In the genomic region with DNA sequence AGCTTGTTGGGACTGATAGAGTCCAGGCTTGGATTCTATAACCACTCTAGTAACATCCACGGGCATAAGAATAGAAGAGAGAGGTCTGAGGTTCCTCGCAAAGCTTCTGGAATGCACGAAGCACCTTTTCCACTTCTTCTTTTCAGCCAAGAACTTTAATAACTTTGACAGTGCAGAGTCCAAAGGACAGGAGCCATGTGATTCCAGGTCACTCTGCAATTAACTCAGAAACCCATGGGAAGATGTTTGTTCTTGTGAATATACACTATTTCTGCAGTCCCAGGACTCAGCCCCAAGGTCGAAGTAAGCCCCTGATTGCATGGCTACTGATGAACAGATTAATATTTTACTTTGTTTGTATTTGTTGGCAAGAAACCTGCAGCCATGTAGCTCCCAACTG, we compare ENCODE assay signal across 22 mouse cellular contexts.
DNase-seq lines count a peak whose midpoint lies in the region; ATAC-seq and TF ChIP-seq lines count a peak whose summit lies in the region.
"Had no signal": no experiment of that assay in that cellular context is flagged by ENCODE, and none has a peak within 500 bp of the region (broad histone marks: within the 10 kb centered on the region; RNA-seq: fewer than 3 reads in every experiment).

No protein-coding gene starts in this region.

- DNase-seq in heart, adult 11 months, result peak; percentile 17
- DNase-seq in heart, embryonic 10.5 days (ENCODE audit: low spot score), result no peak
- DNase-seq in kidney, adult 8-10 months, result peak; percentile 79 to 88
- DNase-seq in kidney, postnatal 4 days, result no peak
- peak; percentile 26 for DNase-seq in kidney, postnatal 10 days
- no peak for DNase-seq in forebrain, embryonic 14.5 days (ENCODE audit: low spot score)
- DNase-seq in lung, postnatal 0 days (ENCODE audit: low spot score), result no peak
- DNase-seq: adrenal gland, adult 8-10 months; adrenal gland, postnatal 36 days; B cell, adult 2 months; cerebellum, adult 2 months; cerebellum, postnatal 10 days; gastrocnemius, adult 2 months; gastrocnemius, postnatal 36 days; heart, adult 18-20 months; heart, postnatal 14 days had no signal

- no peaks in the 10 kb centered on the region for H3K36me3 ChIP-seq in heart, embryonic 10.5 days
- no peaks in the 10 kb centered on the region for H3K36me3 ChIP-seq in forebrain, embryonic 14.5 days (ENCODE audit: control insufficient read depth, insufficient read depth, low read length)
- H3K36me3 ChIP-seq in lung, postnatal 0 days (ENCODE audit: insufficient read depth, low read length), result no peaks in the 10 kb centered on the region
- H3K36me3 ChIP-seq: embryonic facial prominence, embryonic 10.5 days; G1E; heart, embryonic 15.5 days had no signal

- TF ChIP-seq EP300 in lung, postnatal 0 days (IDR thresholded peaks at IDR 0.05), result no peak

- TF ChIP-seq CTCF in lung, postnatal 0 days (IDR thresholded peaks at IDR 0.05), result no peak

- no peak overlapping the region for H3K4me2 ChIP-seq in forebrain, embryonic 14.5 days (ENCODE audit: low read length)
- no peak overlapping the region for H3K4me2 ChIP-seq in lung, postnatal 0 days (replicated peaks; ENCODE audit: low read depth, low read length)
- H3K4me2 ChIP-seq: forebrain, embryonic 13.5 days; heart, embryonic 11.5 days; heart, embryonic 15.5 days had no signal

- no peaks in the 10 kb centered on the region for H3K9me3 ChIP-seq in heart, embryonic 10.5 days
- H3K9me3 ChIP-seq in forebrain, embryonic 14.5 days (replicated peaks; ENCODE audit: control insufficient read depth, low read length), result no peaks in the 10 kb centered on the region
- no peaks in the 10 kb centered on the region for H3K9me3 ChIP-seq in lung, postnatal 0 days (ENCODE audit: low read length)
- H3K9me3 ChIP-seq: embryonic facial prominence, embryonic 10.5 days; forebrain, embryonic 13.5 days; heart, embryonic 15.5 days had no signal

- WGBS in heart, embryonic 10.5 days, result 69% methylated on average over 4 of the region's 4 CpGs
- WGBS in forebrain, embryonic 14.5 days, result 89% methylated on average over 4 of the region's 4 CpGs
- WGBS in lung, postnatal 0 days, result 79% methylated on average over 4 of the region's 4 CpGs

- no peak for ATAC-seq in forebrain, embryonic 14.5 days
- ATAC-seq in lung, postnatal 0 days, result no peak
- ATAC-seq: CD4-positive, CD25-positive, alpha-beta regulatory T cell, adult 4 months; forebrain, embryonic 13.5 days had no signal

- no peaks in the 10 kb centered on the region for H3K27me3 ChIP-seq in heart, embryonic 10.5 days (ENCODE audit: insufficient read depth, poor library complexity, severe bottlenecking)
- H3K27me3 ChIP-seq in forebrain, embryonic 14.5 days (replicated peaks; ENCODE audit: control insufficient read depth, insufficient read depth, low read length), result no peaks in the 10 kb centered on the region
- H3K27me3 ChIP-seq in lung, postnatal 0 days (replicated peaks; ENCODE audit: insufficient read depth, low read length), result no peaks in the 10 kb centered on the region
- H3K27me3 ChIP-seq: forebrain, embryonic 13.5 days; heart, embryonic 15.5 days had no signal

- H3K9ac ChIP-seq in forebrain, embryonic 14.5 days (ENCODE audit: low read length), result no peak overlapping the region
- no peak overlapping the region for H3K9ac ChIP-seq in lung, postnatal 0 days (replicated peaks; ENCODE audit: low read depth)
- H3K9ac ChIP-seq: forebrain, embryonic 13.5 days; heart, embryonic 15.5 days had no signal

- no peak overlapping the region for H3K4me3 ChIP-seq in heart, embryonic 10.5 days
- no peak overlapping the region for H3K4me3 ChIP-seq in forebrain, embryonic 14.5 days (ENCODE audit: low read depth, low read length)
- no peak overlapping the region for H3K4me3 ChIP-seq in lung, postnatal 0 days (ENCODE audit: low read depth, low read length)
- H3K4me3 ChIP-seq: embryonic facial prominence, embryonic 10.5 days; forebrain, embryonic 13.5 days; gastrocnemius, adult 2 months; heart, embryonic 15.5 days had no signal

- no peaks in the 10 kb centered on the region for H3K4me1 ChIP-seq in heart, embryonic 10.5 days
- H3K4me1 ChIP-seq in forebrain, embryonic 14.5 days (ENCODE audit: control insufficient read depth, insufficient read depth, low read length), result no peaks in the 10 kb centered on the region
- H3K4me1 ChIP-seq in lung, postnatal 0 days (ENCODE audit: insufficient read depth, low read depth, low read length), result 0 out of 2 replicates have a peak, but pooled peaks cover 3% of the 10 kb centered on the region
- H3K4me1 ChIP-seq: embryonic facial prominence, embryonic 10.5 days; forebrain, embryonic 13.5 days had no signal

- H3K27ac ChIP-seq in heart, embryonic 10.5 days, result no peak overlapping the region
- no peak overlapping the region for H3K27ac ChIP-seq in forebrain, embryonic 14.5 days (ENCODE audit: low read depth, low read length)
- H3K27ac ChIP-seq in lung, postnatal 0 days (ENCODE audit: low read length), result no peak overlapping the region
- H3K27ac ChIP-seq: embryonic facial prominence, embryonic 10.5 days; forebrain, embryonic 13.5 days; gastrocnemius, adult 2 months; heart, embryonic 15.5 days had no signal

Comparison
In these comparisons a context has a peak if more than half of its experiments do, and no peak if none do; other contexts are left out.
1. DNase-seq: peak in heart, adult 11 months (single experiment), kidney, adult 8-10 months (2 of 2) and kidney, postnatal 10 days (single experiment); none in heart, embryonic 10.5 days (single experiment), kidney, postnatal 4 days (0 of 2), forebrain, embryonic 14.5 days (single experiment) and lung, postnatal 0 days (single experiment).